Mouse (Mus musculus) forebrain, embryonic 11.5 days (tissue): ENCODE data around the gene Gm49450. TPM values are rescaled to one million over a fixed set of nuclear protein-coding genes. Genes with fewer than 3 reads are reported as not detected.
A peak's percentile ranks its signal among the peaks of the same experiment; 100 is the strongest.

ENCODE experiments used
- ATAC-seq: fragments of 200-750 bp; cut with Nextera tagmentation; replicated peaks from 2 replicates; pipeline ENCODE4 v1.8.0; 2017; ENCODE audit warnings: moderate TSS enrichment; ENCODE audit not compliant: low FRiP score
- DNase-seq: peaks from one replicate; pipeline ENCODE4 v3.0.0-alpha.2; 2017; ENCODE audit warnings: low spot score
- H3K27ac ChIP-seq: fragments of 300-500 bp; sonication (generic); 2 replicates; pipeline ENCODE4 v1.5.1; 2014; ENCODE audit warnings: low read depth, low read length
- H3K27me3 ChIP-seq: fragments of 300-500 bp; sonication (generic); 2 replicates; pipeline ENCODE4 v1.6.1; 2014; ENCODE audit warnings: mild to moderate bottlenecking, low read length, mixed read lengths; ENCODE audit not compliant: control insufficient read depth, insufficient read depth
- H3K36me3 ChIP-seq: fragments of 300-500 bp; sonication (generic); 2 replicates; pipeline ENCODE4 v1.6.1; 2014; ENCODE audit warnings: mild to moderate bottlenecking, low read length, moderate library complexity, mixed read lengths; ENCODE audit not compliant: control insufficient read depth, insufficient read depth
- H3K4me1 ChIP-seq: fragments of 300-500 bp; sonication (generic); replicated peaks from 2 replicates; pipeline ENCODE4 v1.6.1; 2014; ENCODE audit warnings: low read length, mixed read lengths; ENCODE audit not compliant: control insufficient read depth, insufficient read depth
- H3K4me2 ChIP-seq: fragments of 300-500 bp; sonication (generic); 2 replicates; pipeline ENCODE4 v1.6.1; 2014; ENCODE audit warnings: low read depth, mild to moderate bottlenecking, low read length, moderate library complexity, mixed read lengths; ENCODE audit not compliant: severe bottlenecking
- H3K4me3 ChIP-seq: fragments of 300-500 bp; sonication (generic); 2 replicates; pipeline ENCODE4 v1.5.1; 2014; ENCODE audit warnings: low read depth, low read length
- H3K9ac ChIP-seq: fragments of 300-500 bp; sonication (generic); 2 replicates; pipeline ENCODE4 v1.6.1; 2014; ENCODE audit warnings: low read length
- H3K9me3 ChIP-seq: fragments of 300-500 bp; sonication (generic); 2 replicates; pipeline ENCODE4 v1.6.1; 2016; ENCODE audit warnings: low read length, mixed read lengths; ENCODE audit not compliant: control insufficient read depth
- whole genome bisulfite sequencing: fragments of 180-500 bp; shearing (Covaris S2); extraction: QIAGEN DNeasy Blood & Tissue Kit; methylation state at CpG from one replicate; pipeline ENCODE4 v1.1.7; 2014; 5-methylcytosine and 5-hydroxymethylcytosine counted together
- polyA plus RNA-seq: library from polyadenylated mRNA; unstranded; fragments of >200 nt; fragmentation: Nextera tagmentation; extraction: Ambion mirVana; gene quantifications from 2 replicates; pipeline ENCODE4 v1.2.1, GENCODE M21; 2014

Gm49450 gene
- polyA plus RNA-seq, 1 experiment from 2014 or later: not detected

- 1% methylated on average over 14 of the region's 14 CpGs for WGBS
These were observed 36.3 kb downstream of the Gm49450 start for GRCm38 (mm10) chr15:98917091-98917490.

GRCm38 (mm10) chr15:98916016-98916415, 37.3 kb downstream of the Gm49450 start:
- H3K4me1 ChIP-seq: peaks cover 8% of the 10 kb centered on the region; the same call in 1 of the 2 replicates
- H3K4me3 ChIP-seq: no peak overlapping the region
- DNase-seq (no peak), ATAC-seq (no peak)
- WGBS: 89% methylated on average over 4 of the region's 4 CpGs
- no peaks in the 10 kb centered on the region for H3K9me3 ChIP-seq
- no peak overlapping the region; the same call in 1 of the 2 replicates for H3K9ac ChIP-seq
- H3K27ac ChIP-seq: no peak overlapping the region
- peak overlapping the region; percentile 62; the same call in 1 of the 2 replicates for H3K4me2 ChIP-seq
- H3K27me3 ChIP-seq: no peaks in the 10 kb centered on the region
- no peaks in the 10 kb centered on the region; the same call in 1 of the 2 replicates for H3K36me3 ChIP-seq

More at GRCm38 (mm10) chr15:98917091-98917490, 36.3 kb downstream of the Gm49450 start:
- H3K27me3 ChIP-seq: no peaks in the 10 kb centered on the region
- no peak overlapping the region; the same call in 1 of the 2 replicates for H3K27ac ChIP-seq
- no peaks in the 10 kb centered on the region for H3K9me3 ChIP-seq
- peak overlapping the region; percentile 62 for H3K4me2 ChIP-seq
- peaks cover 8% of the 10 kb centered on the region; the same call in 1 of the 2 replicates for H3K4me1 ChIP-seq
- H3K4me3 ChIP-seq: peak overlapping the region; percentile 92
- DNase-seq: no peak
- ATAC-seq: peak; percentile 2; the same call in 1 of the 2 replicates
- H3K9ac ChIP-seq: peak overlapping the region; percentile 87
- H3K36me3 ChIP-seq: no peaks in the 10 kb centered on the region; the same call in 1 of the 2 replicates

GRCm38 (mm10) chr15:98914903-98915302, 38.4 kb downstream of the Gm49450 start:
- H3K9me3 ChIP-seq: no peaks in the 10 kb centered on the region
- 94% methylated on average over 6 of the region's 6 CpGs for WGBS
- H3K4me2 ChIP-seq: no peak overlapping the region
- DNase-seq (no peak), ATAC-seq (no peak)
- peaks cover 2% of the 10 kb centered on the region; the same call in 1 of the 2 replicates for H3K36me3 ChIP-seq
- no peak overlapping the region for H3K4me3 ChIP-seq
- no peak overlapping the region for H3K27ac ChIP-seq
- H3K9ac ChIP-seq: no peak overlapping the region
- H3K27me3 ChIP-seq: no peaks in the 10 kb centered on the region
- peaks cover 8% of the 10 kb centered on the region; the same call in 1 of the 2 replicates for H3K4me1 ChIP-seq

GRCm38 (mm10) chr15:98904692-98905091, 48.7 kb downstream of the Gm49450 start:
- no peak overlapping the region for H3K9ac ChIP-seq
- H3K4me2 ChIP-seq: no peak overlapping the region
- peak; percentile 85 for DNase-seq
- no peaks in the 10 kb centered on the region for H3K9me3 ChIP-seq
- no peaks in the 10 kb centered on the region for H3K4me1 ChIP-seq
- no peaks in the 10 kb centered on the region for H3K27me3 ChIP-seq
- ATAC-seq: no peak
- 25% methylated on average over 10 of the region's 10 CpGs for WGBS
- peaks cover 6% of the 10 kb centered on the region; the same call in 1 of the 2 replicates for H3K36me3 ChIP-seq
- no peak overlapping the region for H3K27ac ChIP-seq
- no peak overlapping the region for H3K4me3 ChIP-seq

DNA sequence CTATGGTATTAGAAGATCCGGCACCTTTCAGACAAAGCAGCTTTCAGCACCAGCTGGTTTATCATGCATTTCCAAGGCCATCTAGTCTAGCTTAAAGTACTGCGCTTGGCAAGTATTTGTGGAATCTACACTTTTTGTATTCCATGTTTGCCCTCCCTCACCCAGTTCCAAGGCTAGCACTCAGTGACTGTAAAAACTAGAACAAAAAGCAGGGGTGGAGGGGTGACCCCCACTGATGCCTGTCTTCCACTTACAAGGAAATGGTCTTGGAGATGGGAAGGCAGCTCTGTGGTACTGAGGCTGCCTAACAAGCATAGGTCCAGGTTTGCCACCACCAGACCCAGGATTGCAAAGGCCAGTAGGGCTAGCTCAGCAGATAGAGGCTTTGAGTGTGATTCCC, 50.8 kb downstream of the Gm49450 start:
- Histone ChIP-seq H3K4me1 (peaks cover 10% of the 10 kb centered on the region), H3K4me2 (no peak overlapping the region), H3K27me3 (peaks cover 19% of the 10 kb centered on the region), H3K4me3 (no peak overlapping the region), H3K27ac (no peak overlapping the region), H3K36me3 (peaks cover 6% of the 10 kb centered on the region; the same call in 1 of the 2 replicates), H3K9me3 (no peaks in the 10 kb centered on the region), H3K9ac (no peak overlapping the region)
- ATAC-seq: no peak
- WGBS: 91% methylated on average over 2 of the region's 2 CpGs
- DNase-seq: no peak

GRCm38 (mm10) chr15:98901530-98901929, 51.8 kb downstream of the Gm49450 start:
- peaks cover 13% of the 10 kb centered on the region for H3K4me1 ChIP-seq
- no peak overlapping the region for H3K9ac ChIP-seq
- WGBS: 67% methylated on average over 1 of the region's 1 CpGs
- no peak overlapping the region for H3K27ac ChIP-seq
- no peak overlapping the region for H3K4me3 ChIP-seq
- no peak overlapping the region for H3K4me2 ChIP-seq
- no peak for DNase-seq
- ATAC-seq: no peak
- peaks cover 6% of the 10 kb centered on the region; the same call in 1 of the 2 replicates for H3K36me3 ChIP-seq
- peaks cover 30% of the 10 kb centered on the region for H3K27me3 ChIP-seq
- H3K9me3 ChIP-seq: no peaks in the 10 kb centered on the region

DNA sequence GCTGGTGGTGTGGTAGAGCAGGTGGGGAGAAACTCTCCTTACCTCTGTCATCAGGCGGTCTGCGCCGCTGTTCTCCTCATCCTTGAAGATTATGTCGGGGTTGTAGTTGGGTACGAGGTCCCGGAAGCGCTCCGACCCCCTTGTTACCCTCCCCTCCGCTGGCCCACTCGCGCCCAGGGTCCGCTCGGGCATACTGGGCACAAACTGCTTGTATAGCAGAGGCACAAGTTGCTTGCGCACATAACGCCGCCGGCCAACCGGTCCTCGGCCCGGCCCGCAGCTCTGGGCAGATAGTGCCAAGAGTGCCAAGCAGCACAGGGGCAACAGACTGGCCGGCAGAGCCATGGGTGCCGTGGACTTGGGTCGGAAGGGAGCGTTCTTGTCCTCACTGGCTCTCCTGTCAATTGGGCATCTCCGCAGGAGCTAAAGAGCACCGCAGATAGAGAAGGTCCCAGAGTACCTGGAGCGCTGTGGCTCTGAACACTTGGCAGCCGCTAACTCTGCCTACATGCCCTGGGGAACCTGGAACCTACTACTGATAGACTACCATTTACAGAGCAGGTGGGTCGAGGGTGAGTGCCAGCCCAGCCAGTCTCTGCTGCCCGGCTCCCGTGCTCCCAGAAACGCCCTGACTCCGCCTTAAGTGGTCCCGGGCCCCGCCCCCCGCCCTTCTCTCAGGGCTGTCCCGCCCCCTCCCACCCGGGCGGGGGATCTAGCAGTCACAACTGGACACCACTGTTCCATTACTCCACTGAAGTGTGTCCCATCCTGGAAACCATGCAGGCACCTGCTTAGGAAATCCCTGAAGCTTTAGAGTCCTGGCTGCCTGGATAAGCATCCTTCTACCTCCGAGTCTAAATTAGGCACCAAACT, 55.2 kb downstream of the Gm49450 start, which contains the start of gene Dhh:
TSS of gene Dhh (minus strand) at position 613 of the 873 bp plus-strand sequence.
- H3K27me3 ChIP-seq: peaks cover 64% of the 10 kb centered on the region
- DNase-seq (peak; percentile 76), ATAC-seq (peak; percentile 38; the same call in 1 of the 2 replicates)
- H3K9me3 ChIP-seq: no peaks in the 10 kb centered on the region
- peaks cover 37% of the 10 kb centered on the region for H3K4me1 ChIP-seq
- peak within 1 kb of the TSS; percentile 37 for H3K4me2 ChIP-seq
- WGBS: under 1% methylated on average over 41 of the region's 41 CpGs
- peak within 1 kb of the TSS; percentile 16 for H3K4me3 ChIP-seq
- peak within 1 kb of the TSS; percentile 17 for H3K9ac ChIP-seq
- H3K36me3 ChIP-seq: no peaks in the 10 kb centered on the region; the same call in 1 of the 2 replicates
- H3K27ac ChIP-seq: no peak within 1 kb of the TSS

- no peak overlapping the region for H3K27ac ChIP-seq
- H3K4me2 ChIP-seq: 0 out of 2 replicates have a peak overlapping the region, but pooled peaks have one; percentile 5
- H3K27me3 ChIP-seq: peaks cover 70% of the 10 kb centered on the region
- H3K4me3 ChIP-seq: peak overlapping the region; percentile 16; the same call in 1 of the 2 replicates
- peaks cover 37% of the 10 kb centered on the region for H3K4me1 ChIP-seq
- DNase-seq (no peak), ATAC-seq (no peak)
- WGBS: 2% methylated on average over 10 of the region's 10 CpGs
- H3K9ac ChIP-seq: 0 out of 2 replicates have a peak overlapping the region, but pooled peaks have one; percentile 17
- H3K36me3 ChIP-seq: no peaks in the 10 kb centered on the region
- no peaks in the 10 kb centered on the region for H3K9me3 ChIP-seq
These were observed 55.9 kb downstream of the Gm49450 start for GRCm38 (mm10) chr15:98897495-98897894.
